Mouse (Mus musculus): ENCODE measurements around the gene Smim24. TPM values are rescaled to one million over a fixed set of nuclear protein-coding genes. Genes with fewer than 3 reads are reported as not detected.

The Smim24 gene
- polyA plus RNA-seq, 1 experiment, result 3,612 TPM

- Histone ChIP-seq H3K27ac (ENCODE audit: control insufficient read depth, insufficient read depth, low read depth, low read length) (no peak overlapping the region), H3K4me1 (ENCODE audit: control insufficient read depth, insufficient read depth, low read length) (peaks cover 42% of the 10 kb centered on the region), H3K4me3 (ENCODE audit: control insufficient read depth, low read depth, low read length) (no peak overlapping the region), H3K27me3 (ENCODE audit: control insufficient read depth, insufficient read depth, low read length) (no peaks in the 10 kb centered on the region), H3K36me3 (ENCODE audit: control insufficient read depth, insufficient read depth, low read length) (no peaks in the 10 kb centered on the region)
- TF ChIP-seq CTCF (IDR thresholded peaks at IDR 0.05; ENCODE audit: control insufficient read depth, insufficient read depth, insufficient replicate concordance, low read depth, low read length) (no peak), POLR2A (IDR thresholded peaks at IDR 0.05; ENCODE audit: control insufficient read depth, low read depth, low read length) (no peak)
These were observed 36.2 kb downstream of the Smim24 start for GRCm38 (mm10) chr10:81429092-81429491.

GRCm38 (mm10) chr10:81429605-81430061 lies 36.8 kb downstream of the Smim24 start:
- H3K4me3 ChIP-seq (ENCODE audit: control insufficient read depth, low read depth, low read length), result peak overlapping the region; percentile 76
- peaks cover 45% of the 10 kb centered on the region for H3K4me1 ChIP-seq (ENCODE audit: control insufficient read depth, insufficient read depth, low read length)
- no peaks in the 10 kb centered on the region for H3K36me3 ChIP-seq (ENCODE audit: control insufficient read depth, insufficient read depth, low read length)
- H3K27me3 ChIP-seq (ENCODE audit: control insufficient read depth, insufficient read depth, low read length), result no peaks in the 10 kb centered on the region
- H3K27ac ChIP-seq (ENCODE audit: control insufficient read depth, insufficient read depth, low read depth, low read length), result peak overlapping the region; percentile 71
- peak; percentile 46; the same call in 1 of the 2 replicates for TF ChIP-seq POLR2A (IDR thresholded peaks at IDR 0.05; ENCODE audit: control insufficient read depth, low read depth, low read length)
- TF ChIP-seq CTCF (IDR thresholded peaks at IDR 0.05; ENCODE audit: control insufficient read depth, insufficient read depth, insufficient replicate concordance, low read depth, low read length), result no peak

GRCm38 (mm10) chr10:81430141-81430830 lies 37.4 kb downstream of the Smim24 start:
- peak overlapping the region; percentile 76 for H3K4me3 ChIP-seq (ENCODE audit: control insufficient read depth, low read depth, low read length)
- no peaks in the 10 kb centered on the region for H3K36me3 ChIP-seq (ENCODE audit: control insufficient read depth, insufficient read depth, low read length)
- TF ChIP-seq CTCF (IDR thresholded peaks at IDR 0.05; ENCODE audit: control insufficient read depth, insufficient read depth, insufficient replicate concordance, low read depth, low read length), result no peak
- TF ChIP-seq POLR2A (IDR thresholded peaks at IDR 0.05; ENCODE audit: control insufficient read depth, low read depth, low read length), result no peak; the same call in 1 of the 2 replicates
- H3K27ac ChIP-seq (ENCODE audit: control insufficient read depth, insufficient read depth, low read depth, low read length), result peak overlapping the region; percentile 77
- peaks cover 45% of the 10 kb centered on the region for H3K4me1 ChIP-seq (ENCODE audit: control insufficient read depth, insufficient read depth, low read length)
- no peaks in the 10 kb centered on the region for H3K27me3 ChIP-seq (ENCODE audit: control insufficient read depth, insufficient read depth, low read length)

- no peaks in the 10 kb centered on the region for H3K36me3 ChIP-seq (ENCODE audit: control insufficient read depth, insufficient read depth, low read length)
- peaks cover 41% of the 10 kb centered on the region for H3K4me1 ChIP-seq (ENCODE audit: control insufficient read depth, insufficient read depth, low read length)
- no peak for TF ChIP-seq CTCF (IDR thresholded peaks at IDR 0.05; ENCODE audit: control insufficient read depth, insufficient read depth, insufficient replicate concordance, low read depth, low read length)
- no peak; the same call in 1 of the 2 replicates for TF ChIP-seq POLR2A (IDR thresholded peaks at IDR 0.05; ENCODE audit: control insufficient read depth, low read depth, low read length)
- H3K27ac ChIP-seq (ENCODE audit: control insufficient read depth, insufficient read depth, low read depth, low read length), result peak overlapping the region; percentile 61
- H3K27me3 ChIP-seq (ENCODE audit: control insufficient read depth, insufficient read depth, low read length), result no peaks in the 10 kb centered on the region
- H3K4me3 ChIP-seq (ENCODE audit: control insufficient read depth, low read depth, low read length), result peak overlapping the region; percentile 82
These were observed 38.1 kb downstream of the Smim24 start for GRCm38 (mm10) chr10:81430831-81431525.

- peaks cover 40% of the 10 kb centered on the region for H3K4me1 ChIP-seq (ENCODE audit: control insufficient read depth, insufficient read depth, low read length)
- TF ChIP-seq CTCF (IDR thresholded peaks at IDR 0.05; ENCODE audit: control insufficient read depth, insufficient read depth, insufficient replicate concordance, low read depth, low read length) (no peak), POLR2A (IDR thresholded peaks at IDR 0.05; ENCODE audit: control insufficient read depth, low read depth, low read length) (no peak)
- no peaks in the 10 kb centered on the region for H3K36me3 ChIP-seq (ENCODE audit: control insufficient read depth, insufficient read depth, low read length)
- H3K27ac ChIP-seq (ENCODE audit: control insufficient read depth, insufficient read depth, low read depth, low read length), result peak overlapping the region; percentile 61
- no peaks in the 10 kb centered on the region for H3K27me3 ChIP-seq (ENCODE audit: control insufficient read depth, insufficient read depth, low read length)
- H3K4me3 ChIP-seq (ENCODE audit: control insufficient read depth, low read depth, low read length), result no peak overlapping the region
These were observed 38.8 kb downstream of the Smim24 start for GRCm38 (mm10) chr10:81431526-81432168.

- H3K4me1 ChIP-seq (ENCODE audit: control insufficient read depth, insufficient read depth, low read length), result peaks cover 37% of the 10 kb centered on the region
- H3K27ac ChIP-seq (ENCODE audit: control insufficient read depth, insufficient read depth, low read depth, low read length), result peak overlapping the region; percentile 10; the same call in 1 of the 2 replicates
- H3K27me3 ChIP-seq (ENCODE audit: control insufficient read depth, insufficient read depth, low read length), result no peaks in the 10 kb centered on the region
- peak overlapping the region; percentile 28 for H3K4me3 ChIP-seq (ENCODE audit: control insufficient read depth, low read depth, low read length)
- TF ChIP-seq POLR2A (IDR thresholded peaks at IDR 0.05; ENCODE audit: control insufficient read depth, low read depth, low read length), result no peak
- no peak for TF ChIP-seq CTCF (IDR thresholded peaks at IDR 0.05; ENCODE audit: control insufficient read depth, insufficient read depth, insufficient replicate concordance, low read depth, low read length)
- no peaks in the 10 kb centered on the region for H3K36me3 ChIP-seq (ENCODE audit: control insufficient read depth, insufficient read depth, low read length)
These were observed 39.5 kb downstream of the Smim24 start for GRCm38 (mm10) chr10:81432169-81432867.
